Mouse (Mus musculus): ENCODE data around the gene Gm6164.
"Not testable (repeated sequence)": the region's sequence is repeated elsewhere in the genome, so short reads cannot be mapped to it uniquely, and the experiment has no call there.

Gene Gm6164

GRCm38 (mm10) chr7:20205507-20205906 is at the start of gene Gm6164:
Gm6164 (minus strand) TSS chr7:20205607.
- not testable (repeated sequence) for DNase-seq (ENCODE audit: low read depth, low spot score)

- DNase-seq (ENCODE audit: low read depth, low spot score): not testable (repeated sequence)
Observed at GRCm38 (mm10) chr7:20233728-20234127, 28.3 kb upstream of the Gm6164 start, which contains the start of gene Gm4498. Gm4498 (minus strand) TSS chr7:20233828.

- not testable (repeated sequence) for DNase-seq (ENCODE audit: low read depth, low spot score)
Observed at GRCm38 (mm10) chr7:20193410-20193809, 12.0 kb downstream of the Gm6164 start, which contains the start of gene Vmn1r95. Vmn1r95 (plus strand) TSS chr7:20193710.

GRCm38 (mm10) chr7:20168277-20168676 is 37.1 kb downstream of the Gm6164 start, which contains the start of gene Vmn1r94:
Vmn1r94 (minus strand) TSS chr7:20168377.
- DNase-seq (ENCODE audit: low read depth, low spot score): not testable (repeated sequence)
